Mouse (Mus musculus): ENCODE results near the gene Btnl4.
"Not testable (repeated sequence)": the region's sequence is repeated elsewhere in the genome, so short reads cannot be mapped to it uniquely, and the experiment has no call there.

The Btnl4 gene

DNA sequence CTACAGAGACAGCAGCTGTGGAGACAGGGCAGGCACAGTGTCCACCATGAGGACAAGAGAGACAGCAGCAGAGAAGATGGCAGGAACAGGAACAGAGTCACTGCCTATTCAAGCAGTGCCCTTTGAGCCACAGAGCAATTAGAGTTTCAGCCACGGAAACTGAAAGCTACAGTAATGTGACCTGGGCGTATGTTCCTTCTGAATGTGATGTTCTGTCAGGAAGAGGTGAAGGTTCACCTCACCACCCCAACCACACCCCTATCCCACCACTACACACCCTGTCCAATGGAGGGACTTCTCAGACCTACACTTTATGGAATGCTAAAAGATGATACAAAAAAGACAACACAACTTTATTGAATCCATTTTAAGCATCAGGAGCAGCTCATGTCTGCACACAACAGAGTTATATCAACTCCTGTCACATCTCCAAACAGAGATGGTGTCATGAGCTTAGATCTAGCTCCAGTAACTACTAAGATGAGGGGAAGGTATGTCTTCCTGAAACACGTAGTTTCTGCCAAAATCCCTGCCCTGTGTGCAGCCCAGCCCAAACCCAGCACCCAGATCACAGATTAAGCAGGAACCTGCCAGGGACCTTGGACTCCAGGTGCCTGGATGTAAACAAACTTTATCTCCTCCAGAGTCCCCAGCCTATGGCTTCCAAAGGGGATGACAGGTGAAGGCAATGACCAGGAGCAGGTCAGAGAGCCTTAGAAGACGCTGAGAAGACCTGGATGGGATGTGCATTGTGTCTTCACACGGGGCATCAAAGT lies at the start of gene Btnl4:
TSS of gene Btnl4 (minus strand) at position 81 of the 776 bp plus-strand sequence.
- DNase-seq (ENCODE audit: low spot score in 2 of 2): not testable (repeated sequence)

- DNase-seq (ENCODE audit: low spot score in 2 of 2): no peak
These were observed 41.9 kb upstream of the Btnl4 start for GRCm38 (mm10) chr17:34519001-34519400.

GRCm38 (mm10) chr17:34518571-34518970 lies 41.5 kb upstream of the Btnl4 start:
- DNase-seq (ENCODE audit: low spot score in 2 of 2): not testable (repeated sequence)

DNA sequence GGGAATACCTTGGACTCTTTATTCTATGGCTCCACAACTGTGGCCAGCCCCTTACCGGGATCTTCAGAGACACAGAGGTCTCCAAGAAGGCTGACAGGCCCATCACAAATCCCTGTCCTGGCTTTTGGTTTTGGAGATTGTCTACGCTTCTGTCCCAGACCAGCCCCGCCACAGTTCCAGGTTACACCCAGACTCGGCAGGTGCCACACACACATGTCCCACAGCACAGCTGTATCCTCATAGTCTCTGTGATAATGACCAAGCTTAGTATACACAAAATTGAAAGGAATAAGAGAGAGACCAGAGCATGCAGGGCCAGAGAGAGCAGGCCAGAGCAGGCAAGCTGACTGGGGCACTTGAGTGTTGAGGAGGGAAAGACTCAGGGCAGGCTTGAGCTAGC lies 40.7 kb upstream of the Btnl4 start:
- DNase-seq (ENCODE audit: low spot score in 2 of 2): no peak

- DNase-seq (ENCODE audit: low spot score in 2 of 2): no peak
These were observed 40.1 kb upstream of the Btnl4 start, which contains the start of gene Btnl6 for GRCm38 (mm10) chr17:34517252-34517651. Btnl6 (minus strand) TSS chr17:34517352.

GRCm38 (mm10) chr17:34516514-34516913 lies 39.4 kb upstream of the Btnl4 start:
- DNase-seq (ENCODE audit: low spot score in 2 of 2): no peak

GRCm38 (mm10) chr17:34511723-34512122 lies 34.6 kb upstream of the Btnl4 start:
- DNase-seq (ENCODE audit: low spot score in 2 of 2): not testable (repeated sequence)

DNA sequence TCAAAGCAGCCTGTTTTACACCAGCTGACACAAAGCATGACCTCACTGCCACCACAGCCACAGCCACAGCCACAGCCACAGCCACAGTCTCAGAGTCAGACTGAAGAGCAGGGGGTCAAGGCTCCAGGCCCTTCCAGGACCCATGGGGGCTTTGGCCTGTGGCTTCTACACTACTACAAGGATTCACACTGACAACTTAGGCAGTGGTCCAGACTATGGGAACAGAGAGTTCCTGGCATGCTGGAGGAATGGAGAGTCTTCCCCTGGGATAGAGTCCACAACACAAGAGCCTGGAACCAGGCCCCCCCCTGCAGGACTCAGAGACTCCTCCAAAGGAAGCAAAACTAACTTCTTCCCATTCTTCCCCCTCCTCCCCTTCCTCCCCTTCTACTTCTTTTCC lies 30.5 kb upstream of the Btnl4 start:
- no peak for DNase-seq (ENCODE audit: low spot score in 2 of 2)

- DNase-seq (ENCODE audit: low spot score in 2 of 2): not testable (repeated sequence)
These were observed 20.6 kb upstream of the Btnl4 start for GRCm38 (mm10) chr17:34497726-34498125.

DNA sequence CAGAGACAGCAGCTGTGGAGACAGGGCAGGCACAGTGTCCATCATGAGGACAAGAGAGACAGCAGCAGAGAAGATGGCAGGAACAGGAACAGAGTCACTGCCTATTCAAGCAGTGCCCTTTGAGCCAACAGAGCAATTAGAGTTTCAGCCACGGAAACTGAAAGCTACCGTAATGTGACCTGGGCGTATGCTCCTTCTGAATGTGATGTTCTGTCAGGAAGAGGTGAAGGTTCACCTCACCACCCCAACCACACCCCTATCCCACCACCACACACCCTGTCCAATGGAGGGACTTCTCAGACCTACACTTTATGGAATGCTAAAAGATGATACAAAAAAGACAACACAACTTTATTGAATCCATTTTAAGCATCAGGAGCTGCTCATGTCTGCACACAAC lies 20.2 kb upstream of the Btnl4 start:
- not testable (repeated sequence) for DNase-seq (ENCODE audit: low spot score in 2 of 2)

DNA sequence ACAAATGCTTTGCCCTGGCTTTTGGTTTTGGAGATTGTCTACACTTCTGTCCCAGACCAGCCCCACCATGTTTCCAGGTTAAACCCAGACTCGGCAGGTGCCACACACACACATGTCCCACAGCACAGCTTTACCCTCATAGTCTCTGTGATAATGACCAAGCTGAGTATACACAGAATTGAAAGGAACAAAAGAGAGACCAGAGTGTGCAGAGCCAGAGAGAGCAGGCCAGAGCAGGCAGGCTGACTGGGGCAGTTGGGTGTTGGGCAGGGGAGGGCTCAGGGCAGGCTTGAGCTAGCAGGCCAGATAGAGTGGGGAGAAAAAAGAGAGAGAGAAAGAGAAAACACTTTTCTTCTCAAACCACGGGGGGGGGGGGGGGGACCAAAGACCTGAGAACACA lies 19.4 kb upstream of the Btnl4 start:
- DNase-seq (ENCODE audit: low spot score in 2 of 2): no peak

DNA sequence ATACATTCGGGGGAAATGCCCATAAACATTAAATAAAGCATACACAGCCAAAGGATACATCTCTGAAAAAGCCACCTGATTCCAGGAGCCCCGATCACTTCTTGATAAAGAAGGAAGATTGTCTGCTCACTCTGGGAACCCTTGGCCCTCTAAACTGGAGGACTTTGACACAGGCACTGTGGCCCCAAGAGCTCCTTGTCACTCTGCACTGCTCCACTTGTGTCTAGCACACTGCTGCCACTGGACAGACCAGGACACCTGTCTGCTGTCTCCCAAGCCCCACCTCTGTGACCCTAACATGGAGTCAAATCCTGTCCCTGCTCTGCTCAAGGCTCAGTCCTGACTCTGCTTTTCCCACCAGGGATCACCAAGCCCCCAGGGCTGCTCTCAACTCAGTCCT lies 18.0 kb upstream of the Btnl4 start:
- DNase-seq (ENCODE audit: low spot score in 2 of 2): not testable (repeated sequence)

DNA sequence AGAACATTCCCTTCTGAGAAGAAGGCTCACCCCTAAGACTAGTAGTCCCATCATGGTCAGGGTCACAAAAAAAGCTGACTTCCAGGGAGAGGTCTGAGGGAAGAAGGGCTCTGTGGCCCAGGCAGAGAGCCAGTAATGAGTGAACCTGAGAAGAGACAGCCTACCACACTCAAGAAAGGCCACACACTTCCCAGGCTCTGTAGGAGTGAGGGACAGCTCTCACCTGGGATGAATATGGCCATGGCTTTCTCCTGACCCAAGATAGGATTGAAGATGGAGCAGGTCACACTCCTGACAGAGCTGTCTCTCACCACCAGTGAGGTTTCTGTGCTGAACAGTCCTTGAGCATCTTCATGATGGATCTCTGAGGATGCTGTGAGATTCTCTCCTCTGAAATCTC lies 15.7 kb upstream of the Btnl4 start:
- DNase-seq (ENCODE audit: low spot score in 2 of 2): no peak

- DNase-seq (ENCODE audit: low spot score in 2 of 2): no peak
These were observed 691 bp downstream of the Btnl4 start for GRCm38 (mm10) chr17:34476427-34476826.

GRCm38 (mm10) chr17:34475060-34475459 lies 2.1 kb downstream of the Btnl4 start:
- DNase-seq (ENCODE audit: low spot score in 2 of 2): no peak

GRCm38 (mm10) chr17:34470491-34470890 lies 6.6 kb downstream of the Btnl4 start:
- DNase-seq (ENCODE audit: low spot score in 2 of 2): no peak

- DNase-seq (ENCODE audit: low spot score in 2 of 2): not testable (repeated sequence)
These were observed 11.2 kb downstream of the Btnl4 start for GRCm38 (mm10) chr17:34465906-34466305.

DNA sequence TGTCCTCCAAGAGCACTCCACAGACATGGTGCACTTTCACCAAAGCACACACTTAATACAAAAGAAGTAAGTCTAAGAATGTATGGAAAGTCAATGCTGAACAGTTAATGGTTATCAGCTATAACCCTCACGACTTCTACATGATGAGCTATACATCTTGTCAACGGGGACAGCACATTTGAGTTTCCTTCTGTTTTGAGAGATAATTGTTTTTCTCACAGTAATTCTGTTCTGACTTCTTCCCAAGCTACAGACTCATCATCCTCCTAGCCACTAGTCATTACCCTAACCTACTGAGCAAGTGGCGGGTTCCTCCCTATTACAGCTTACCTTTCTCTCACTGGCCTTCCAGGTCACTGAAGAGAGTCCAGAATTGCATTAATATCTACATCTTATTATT lies 17.9 kb downstream of the Btnl4 start:
- DNase-seq (ENCODE audit: low spot score in 2 of 2): no peak

DNA sequence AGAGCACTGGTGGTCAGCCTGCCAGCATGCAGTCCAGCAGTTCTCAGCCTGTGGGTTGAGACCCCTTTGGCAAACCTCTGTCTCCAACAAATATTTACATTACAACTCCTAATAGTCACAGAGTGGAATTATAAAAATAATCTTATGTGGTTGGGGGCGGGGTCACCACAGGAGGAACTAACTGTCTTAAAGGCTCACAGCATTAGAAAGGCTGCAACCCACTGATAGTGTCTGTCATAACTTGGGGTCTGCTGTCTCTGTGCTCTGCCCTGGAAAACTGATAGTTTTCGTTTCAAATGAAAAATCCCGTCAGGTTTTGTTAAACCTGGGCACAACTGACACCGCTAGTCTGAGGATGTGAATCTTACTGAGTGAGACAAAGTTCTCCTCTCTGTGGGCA lies 19.4 kb downstream of the Btnl4 start:
- DNase-seq (ENCODE audit: low spot score in 2 of 2): no peak

DNA sequence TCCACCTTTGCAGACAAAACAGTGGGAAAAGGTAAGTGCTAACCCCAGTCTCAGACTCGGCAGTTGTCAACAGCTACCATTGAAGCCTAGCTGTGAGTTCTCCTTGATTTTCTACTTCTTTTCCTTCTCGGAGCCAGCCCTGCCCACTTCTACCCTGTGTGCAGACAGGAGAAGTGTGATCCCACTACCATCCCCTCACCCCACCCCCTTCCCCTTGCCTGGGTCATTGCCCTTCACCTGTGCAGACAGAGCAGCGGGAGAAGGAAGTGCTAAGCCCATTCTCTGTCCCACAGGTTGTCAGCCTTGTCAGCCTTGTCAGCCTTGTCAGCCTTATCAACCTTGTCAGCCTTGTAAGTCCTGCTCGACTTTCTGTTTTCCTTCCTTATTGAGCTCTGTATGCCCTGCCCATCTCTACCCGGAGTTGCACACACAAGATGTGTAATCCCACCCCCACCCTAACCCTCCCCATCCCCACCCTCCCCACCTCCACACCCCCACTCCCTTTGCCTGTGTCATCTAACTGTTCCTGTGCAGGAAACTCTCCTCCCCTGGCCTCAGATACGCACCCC lies 28.6 kb downstream of the Btnl4 start:
- DNase-seq (ENCODE audit: low spot score in 2 of 2): no peak

GRCm38 (mm10) chr17:34441990-34442389 lies 35.1 kb downstream of the Btnl4 start:
- no peak for DNase-seq (ENCODE audit: low spot score in 2 of 2)

- DNase-seq (ENCODE audit: low spot score in 2 of 2): no peak
These were observed 37.3 kb downstream of the Btnl4 start for GRCm38 (mm10) chr17:34439795-34440194.

- no peak for DNase-seq (ENCODE audit: low spot score in 2 of 2)
These were observed 38.5 kb downstream of the Btnl4 start for GRCm38 (mm10) chr17:34438588-34438987.

Data from frontal cortex, postnatal 14 days (tissue).